Mouse (Mus musculus) embryonic facial prominence, embryonic 14.5 days (tissue): ENCODE measurements around the gene Gm7247. TPM values are rescaled to one million over a fixed set of nuclear protein-coding genes. Genes with fewer than 3 reads are reported as not detected.
"Not testable (repeated sequence)": the region's sequence is repeated elsewhere in the genome, so short reads cannot be mapped to it uniquely, and the experiment has no call there.

Experiments used
- ATAC-seq: fragments of 200-750 bp; cut with Nextera tagmentation; 2 replicates; pipeline ENCODE4 v1.8.0; 2017; ENCODE audit warnings: low read depth, moderate number of reproducible peaks, moderate TSS enrichment
- DNase-seq: peaks from one replicate; pipeline ENCODE4 v3.0.0-alpha.2; 2015; ENCODE audit warnings: low spot score
- H3K27ac ChIP-seq: fragments of 300-500 bp; sonication (generic); replicated peaks from 2 replicates; pipeline ENCODE4 v1.5.1; 2014; ENCODE audit warnings: low read depth, mild to moderate bottlenecking, low read length, moderate library complexity
- H3K27me3 ChIP-seq: fragments of 300-500 bp; sonication (generic); replicated peaks from 2 replicates; pipeline ENCODE4 v1.6.1; 2014; ENCODE audit warnings: low read length; ENCODE audit not compliant: control insufficient read depth, insufficient read depth
- H3K36me3 ChIP-seq: fragments of 300-500 bp; sonication (generic); 2 replicates; pipeline ENCODE4 v1.6.1; 2014; ENCODE audit warnings: low read length, mixed read lengths; ENCODE audit not compliant: control insufficient read depth, insufficient read depth
- H3K4me1 ChIP-seq: fragments of 300-500 bp; sonication (generic); 2 replicates; pipeline ENCODE4 v1.6.1; 2014; ENCODE audit warnings: antibody characterized with exemption, low read length; ENCODE audit not compliant: control insufficient read depth, insufficient read depth
- H3K4me2 ChIP-seq: fragments of 300-500 bp; sonication (generic); 2 replicates; pipeline ENCODE4 v1.6.1; 2014; ENCODE audit warnings: low read depth, mild to moderate bottlenecking, low read length, moderate library complexity, mixed read lengths
- H3K4me3 ChIP-seq: fragments of 300-500 bp; sonication (generic); 2 replicates; pipeline ENCODE4 v1.5.1; 2014; ENCODE audit warnings: low read depth, mild to moderate bottlenecking, low read length
- H3K9ac ChIP-seq: fragments of 300-500 bp; sonication (generic); 2 replicates; pipeline ENCODE4 v1.6.1; 2014; ENCODE audit warnings: low read depth, mild to moderate bottlenecking, low read length, moderate library complexity, mixed read lengths
- H3K9me3 ChIP-seq: fragments of 300-500 bp; sonication (generic); 2 replicates; pipeline ENCODE4 v1.6.1; 2016; ENCODE audit warnings: low read length; ENCODE audit not compliant: control insufficient read depth
- WGBS: fragments of 180-500 bp; shearing (Covaris S2); extraction: QIAGEN DNeasy Blood & Tissue Kit; methylation state at CpG from one replicate; pipeline ENCODE4 v1.1.7; 2014; 5-methylcytosine and 5-hydroxymethylcytosine counted together
- polyA plus RNA-seq: library from polyadenylated mRNA; unstranded; fragments of >200 nt; fragmentation: Nextera tagmentation; extraction: Ambion mirVana; gene quantifications from 2 replicates; pipeline ENCODE4 v1.2.1, GENCODE M21; 2014

The Gm7247 gene
- polyA plus RNA-seq, 1 experiment from 2014 or later, result not detected

DNA sequence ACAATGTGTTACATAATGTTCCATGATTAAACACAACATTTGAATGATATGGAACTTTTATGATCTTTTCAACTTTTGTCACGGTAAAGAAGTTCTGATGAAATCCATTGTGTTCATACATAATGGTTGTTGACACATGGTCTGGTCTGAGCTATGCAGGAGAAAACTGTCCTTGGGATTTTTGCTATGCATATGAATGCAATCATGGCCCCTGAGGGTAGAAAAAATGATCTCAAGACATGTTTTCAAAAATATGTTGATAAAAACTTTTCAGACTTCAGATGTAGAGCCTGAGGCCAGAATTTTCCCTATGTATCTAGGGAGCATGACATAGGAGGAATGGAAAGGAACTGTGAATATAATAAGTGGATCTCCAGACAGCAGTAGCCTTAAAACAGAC lies 49.0 kb downstream of the Gm7247 start, which contains the start of gene Vmn2r88:
TSS of gene Vmn2r88 (plus strand) at position 301 of the 400 bp plus-strand sequence.
- Histone ChIP-seq H3K27me3 (no peaks in the 10 kb centered on the region), H3K9ac (no peak within 1 kb of the TSS), H3K4me1 (no peaks in the 10 kb centered on the region), H3K9me3 (no peaks in the 10 kb centered on the region), H3K4me3 (no peak within 1 kb of the TSS), H3K27ac (no peak within 1 kb of the TSS), H3K36me3 (no peaks in the 10 kb centered on the region), H3K4me2 (no peak within 1 kb of the TSS)
- 75% methylated on average over 1 of the region's 1 CpGs for WGBS
- DNase-seq, result no peak
- no peak for ATAC-seq

DNA sequence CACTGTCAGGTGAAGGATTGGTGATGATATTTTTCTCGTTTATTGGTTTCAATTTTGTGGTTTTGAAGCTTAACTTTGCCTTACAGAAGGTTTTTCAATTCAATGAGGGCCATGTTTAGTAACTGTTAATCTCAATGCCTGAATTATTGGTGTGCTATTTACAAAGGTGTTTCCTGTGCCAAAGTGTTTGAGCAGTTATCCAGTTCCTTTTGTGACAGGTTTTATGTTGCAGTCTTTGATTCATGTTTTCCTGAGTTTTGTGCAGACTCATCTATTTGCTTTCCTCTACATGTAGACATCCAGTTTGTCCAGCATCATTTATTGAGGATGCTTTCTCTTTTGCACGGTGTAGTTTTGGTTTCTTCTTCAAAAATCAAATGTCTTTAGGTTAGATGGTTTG lies 62.3 kb downstream of the Gm7247 start:
- H3K4me3 ChIP-seq, result no peak overlapping the region
- no peaks in the 10 kb centered on the region for H3K27me3 ChIP-seq
- no peaks in the 10 kb centered on the region for H3K36me3 ChIP-seq
- no peak overlapping the region for H3K27ac ChIP-seq
- no peak overlapping the region for H3K9ac ChIP-seq
- ATAC-seq (no peak), DNase-seq (no peak)
- 62% methylated on average over 2 of the region's 2 CpGs for WGBS
- H3K4me1 ChIP-seq, result no peaks in the 10 kb centered on the region
- no peak overlapping the region for H3K4me2 ChIP-seq
- H3K9me3 ChIP-seq, result no peaks in the 10 kb centered on the region

GRCm38 (mm10) chr14:51430138-51430537 lies 68.6 kb downstream of the Gm7247 start:
- ATAC-seq, H3K36me3 ChIP-seq, H3K9ac ChIP-seq, H3K9me3 ChIP-seq, DNase-seq, H3K4me3 ChIP-seq, H3K27ac ChIP-seq, H3K27me3 ChIP-seq, H3K4me1 ChIP-seq, H3K4me2 ChIP-seq: not testable (repeated sequence)

- Histone ChIP-seq H3K4me1 (no peaks in the 10 kb centered on the region), H3K9ac (no peak overlapping the region), H3K27me3 (no peaks in the 10 kb centered on the region), H3K4me2 (no peak overlapping the region), H3K36me3 (no peaks in the 10 kb centered on the region), H3K4me3 (no peak overlapping the region), H3K27ac (no peak overlapping the region), H3K9me3 (0 out of 2 replicates have a peak, but pooled peaks cover 9% of the 10 kb centered on the region)
- DNase-seq, result no peak
- ATAC-seq, result no peak
- 92% methylated on average over 14 of the region's 16 CpGs for WGBS
Observed at GRCm38 (mm10) chr14:51434546-51434945, 73.0 kb downstream of the Gm7247 start.

DNA sequence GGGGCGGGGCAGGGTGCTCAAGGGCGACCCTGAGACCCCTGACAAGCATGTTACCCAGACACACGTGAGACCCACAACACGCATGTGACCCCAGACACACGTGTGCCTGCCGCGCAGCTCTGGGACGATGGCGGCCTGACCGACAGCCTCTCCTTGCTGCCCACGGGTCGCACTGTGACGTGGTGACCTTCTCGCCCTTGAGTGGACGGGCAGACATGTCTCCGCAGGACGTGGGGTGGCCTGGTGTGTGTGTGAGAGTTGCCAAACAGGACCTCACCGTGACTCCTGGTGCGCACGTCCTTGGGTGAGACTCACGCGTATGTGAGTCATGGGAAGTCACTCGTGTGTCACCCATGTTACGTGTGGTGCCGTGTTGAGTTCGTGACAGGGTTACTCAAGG lies 73.5 kb downstream of the Gm7247 start:
- no peaks in the 10 kb centered on the region for H3K36me3 ChIP-seq
- no peak overlapping the region for H3K4me2 ChIP-seq
- WGBS, result 96% methylated on average over 26 of the region's 26 CpGs
- no peak for DNase-seq
- no peak overlapping the region for H3K4me3 ChIP-seq
- H3K27ac ChIP-seq, result no peak overlapping the region
- H3K9me3 ChIP-seq, result 0 out of 2 replicates have a peak, but pooled peaks cover 9% of the 10 kb centered on the region
- ATAC-seq, result no peak
- H3K27me3 ChIP-seq, result no peaks in the 10 kb centered on the region
- no peak overlapping the region for H3K9ac ChIP-seq
- no peaks in the 10 kb centered on the region for H3K4me1 ChIP-seq

GRCm38 (mm10) chr14:51438955-51439354 lies 77.4 kb downstream of the Gm7247 start:
- H3K4me1 ChIP-seq, result no peaks in the 10 kb centered on the region
- 0 out of 2 replicates have a peak, but pooled peaks cover 9% of the 10 kb centered on the region for H3K9me3 ChIP-seq
- H3K27ac ChIP-seq, result no peak overlapping the region
- no peak overlapping the region for H3K9ac ChIP-seq
- H3K4me2 ChIP-seq, result no peak overlapping the region
- 71% methylated on average over 4 of the region's 4 CpGs for WGBS
- H3K27me3 ChIP-seq, result no peaks in the 10 kb centered on the region
- DNase-seq (no peak), ATAC-seq (no peak)
- H3K4me3 ChIP-seq, result no peak overlapping the region
- H3K36me3 ChIP-seq, result no peaks in the 10 kb centered on the region

DNA sequence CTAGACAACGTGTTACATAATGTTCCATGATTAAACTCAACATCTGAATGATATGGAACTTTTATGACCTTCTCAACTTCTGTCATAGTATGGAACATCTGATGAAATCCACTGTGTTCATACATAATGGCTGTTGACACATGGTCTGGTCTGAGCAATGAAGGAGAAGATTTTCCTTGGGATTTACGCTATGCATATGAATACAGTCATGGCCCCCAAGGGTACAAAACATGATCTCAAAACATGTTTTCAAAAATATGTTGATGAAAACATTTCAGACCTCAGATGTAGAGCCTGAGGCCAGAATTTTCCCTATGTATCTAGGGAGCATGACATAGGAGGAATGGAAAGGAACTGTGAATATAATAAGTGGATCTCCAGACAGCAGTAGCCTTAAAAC lies 90.0 kb downstream of the Gm7247 start, which contains the start of gene Vmn2r89:
TSS of gene Vmn2r89 (plus strand) at position 301 of the 400 bp plus-strand sequence.
- WGBS, result 76% methylated on average over 2 of the region's 2 CpGs
- not testable (repeated sequence) for H3K9ac ChIP-seq, H3K27ac ChIP-seq, H3K36me3 ChIP-seq, H3K27me3 ChIP-seq, H3K4me3 ChIP-seq, H3K9me3 ChIP-seq, H3K4me2 ChIP-seq, DNase-seq, H3K4me1 ChIP-seq, ATAC-seq

- not testable (repeated sequence) for H3K4me2 ChIP-seq, H3K36me3 ChIP-seq, H3K9me3 ChIP-seq, H3K4me3 ChIP-seq, H3K27me3 ChIP-seq, H3K4me1 ChIP-seq, DNase-seq, H3K9ac ChIP-seq, H3K27ac ChIP-seq, ATAC-seq
- WGBS, result 84% methylated on average over 10 of the region's 10 CpGs
Observed at GRCm38 (mm10) chr14:51480278-51480677, 118.7 kb downstream of the Gm7247 start.

DNA sequence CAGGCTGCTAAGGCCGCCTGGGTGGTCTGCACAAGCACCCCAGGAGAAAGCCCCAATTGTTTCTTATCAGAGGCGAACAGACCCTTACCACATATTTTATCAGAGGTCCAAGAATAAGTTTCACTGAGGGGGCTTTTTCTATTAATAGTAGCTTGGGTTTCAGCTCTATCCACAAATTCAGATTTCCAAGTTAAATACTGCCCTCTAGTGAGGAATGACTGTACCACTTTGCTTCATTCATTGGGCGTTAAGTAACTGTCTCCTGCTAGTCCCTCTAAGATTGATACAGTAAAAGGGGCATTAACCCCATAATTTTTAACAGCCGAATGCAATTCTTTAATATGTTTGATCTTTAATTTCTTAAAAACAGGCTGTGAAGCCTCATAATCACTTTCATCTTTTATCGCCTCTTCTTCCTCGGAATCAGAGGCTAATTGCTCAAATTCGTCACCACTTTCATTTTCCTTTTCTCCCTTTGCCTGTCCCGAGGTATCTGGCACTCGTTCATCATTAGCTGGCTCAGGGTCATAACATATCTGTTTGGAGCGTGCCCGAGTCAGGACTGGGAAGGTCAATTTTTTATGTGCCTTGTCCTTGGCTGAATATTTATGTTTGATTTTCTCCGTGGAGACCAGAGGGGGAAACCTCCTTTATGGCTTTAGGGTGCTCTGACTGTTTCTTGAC lies 119.9 kb downstream of the Gm7247 start:
- WGBS, result 89% methylated on average over 12 of the region's 12 CpGs

More for the DNA sequence above, 119.9 kb downstream of the Gm7247 start:
- H3K36me3 ChIP-seq, H3K27ac ChIP-seq, H3K9ac ChIP-seq, H3K4me3 ChIP-seq, H3K27me3 ChIP-seq, H3K4me2 ChIP-seq, DNase-seq, ATAC-seq, H3K9me3 ChIP-seq, H3K4me1 ChIP-seq: not testable (repeated sequence)
